Mouse (Mus musculus) forebrain, postnatal 0 days (tissue): Measurements from ENCODE around the gene Ercc6. TPM values are rescaled to one million over a fixed set of nuclear protein-coding genes. Genes with fewer than 3 reads are reported as not detected.

Source experiments
- ATAC-seq: fragments of 200-750 bp; cut with Nextera tagmentation; 2 replicates; pipeline ENCODE4 v1.8.0; 2017; ENCODE audit warnings: mild to moderate bottlenecking, moderate library complexity
- DNase-seq: peaks from one replicate; pipeline ENCODE4 v3.0.0-alpha.2; 2015
- H3K27ac ChIP-seq: fragments of 300-500 bp; sonication (generic); 2 replicates; pipeline ENCODE4 v1.5.1; 2014; ENCODE audit warnings: low read depth, mild to moderate bottlenecking, antibody characterized with exemption, low read length, moderate library complexity, mixed read lengths
- H3K27me3 ChIP-seq: fragments of 300-500 bp; sonication (generic); 2 replicates; pipeline ENCODE4 v1.6.1; 2014; ENCODE audit warnings: mild to moderate bottlenecking, low read length, mixed read lengths; ENCODE audit not compliant: insufficient read depth
- H3K36me3 ChIP-seq: fragments of 300-500 bp; sonication (generic); 2 replicates; pipeline ENCODE4 v1.6.1; 2014; ENCODE audit warnings: mild to moderate bottlenecking, moderate library complexity; ENCODE audit not compliant: insufficient read depth
- H3K4me1 ChIP-seq: fragments of 300-500 bp; sonication (generic); 2 replicates; pipeline ENCODE4 v1.6.1; 2014; ENCODE audit warnings: antibody characterized with exemption; ENCODE audit not compliant: insufficient read depth
- H3K4me2 ChIP-seq: fragments of 300-500 bp; sonication (generic); 2 replicates; pipeline ENCODE4 v1.6.1; 2014; ENCODE audit warnings: low read depth, mild to moderate bottlenecking, moderate library complexity
- H3K4me3 ChIP-seq: fragments of 300-500 bp; sonication (generic); 2 replicates; pipeline ENCODE4 v1.5.1; 2014; ENCODE audit warnings: low read depth, low read length, mixed read lengths
- H3K9ac ChIP-seq: fragments of 300-500 bp; sonication (generic); 2 replicates; pipeline ENCODE4 v1.6.1; 2014; ENCODE audit warnings: mild to moderate bottlenecking
- H3K9me3 ChIP-seq: fragments of 300-500 bp; sonication (generic); 2 replicates; pipeline ENCODE4 v1.6.1; 2016; ENCODE audit warnings: low read length
- CTCF ChIP-seq: sonication (generic); IDR thresholded peaks from 2 replicates; pipeline ENCODE4 v1.5.1; 2016; ENCODE audit warnings: antibody characterized with exemption, control low read depth, low read depth
- WGBS: fragments of 180-500 bp; shearing (Covaris S2); extraction: QIAGEN DNeasy Blood & Tissue Kit; methylation state at CpG from one replicate; pipeline ENCODE4 v1.1.7; 2014; 5-methylcytosine and 5-hydroxymethylcytosine counted together
- polyA plus RNA-seq: library from polyadenylated mRNA; unstranded; fragments of >200 nt; fragmentation: Nextera tagmentation; extraction: Ambion mirVana; gene quantifications from 2 replicates; pipeline ENCODE4 v1.2.1, GENCODE M21; 2015
- total RNA-seq: library from RNA; depleted of rRNA; stranded (reverse); fragments of >200 nt; gene quantifications from 2 replicates; pipeline ENCODE4 v1.2.3, GENCODE M21; 2014

Gene Ercc6
- total and polyA plus RNA-seq, 2 experiments from 2014 or later = 18.0 to 19.5 TPM

DNA sequence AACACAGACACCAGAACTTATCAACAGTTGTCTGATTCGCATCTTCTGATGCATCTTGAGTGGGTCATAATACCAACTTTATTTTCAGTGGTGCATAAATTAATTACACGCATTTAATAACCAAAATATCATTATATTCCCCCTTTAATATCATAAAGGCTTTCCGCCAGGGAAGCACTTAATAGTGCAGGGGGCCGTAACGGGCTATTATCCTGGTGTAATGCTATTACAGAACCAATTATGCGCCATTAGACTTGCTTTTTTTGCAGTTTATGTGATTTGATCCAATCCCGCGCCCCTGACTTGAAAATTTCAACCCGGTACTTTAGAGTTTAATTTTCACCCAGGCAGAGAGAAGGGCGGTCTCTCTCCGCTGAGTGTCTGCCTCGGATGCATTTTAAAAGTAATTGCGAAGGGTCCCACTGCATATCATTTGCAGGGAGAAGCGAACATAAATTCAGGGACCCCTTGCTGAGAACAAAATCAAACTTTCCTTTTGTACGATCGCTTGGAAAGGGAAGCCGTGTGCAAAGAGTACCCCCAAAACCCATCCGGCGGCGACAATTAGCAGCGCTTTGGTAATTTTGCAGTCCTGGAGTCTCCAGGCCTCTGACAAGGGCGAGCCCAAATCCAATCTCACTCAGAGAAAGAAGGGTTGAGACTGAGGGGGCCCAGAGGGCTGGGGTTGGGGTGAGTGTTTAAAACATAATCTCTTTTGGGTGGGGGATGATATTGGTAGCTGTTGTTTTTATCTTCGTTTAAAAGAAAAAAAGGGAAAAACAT, 85.3 kb downstream of the Ercc6 start:
- ATAC-seq (no peak), DNase-seq (peak; percentile 28)

DNA sequence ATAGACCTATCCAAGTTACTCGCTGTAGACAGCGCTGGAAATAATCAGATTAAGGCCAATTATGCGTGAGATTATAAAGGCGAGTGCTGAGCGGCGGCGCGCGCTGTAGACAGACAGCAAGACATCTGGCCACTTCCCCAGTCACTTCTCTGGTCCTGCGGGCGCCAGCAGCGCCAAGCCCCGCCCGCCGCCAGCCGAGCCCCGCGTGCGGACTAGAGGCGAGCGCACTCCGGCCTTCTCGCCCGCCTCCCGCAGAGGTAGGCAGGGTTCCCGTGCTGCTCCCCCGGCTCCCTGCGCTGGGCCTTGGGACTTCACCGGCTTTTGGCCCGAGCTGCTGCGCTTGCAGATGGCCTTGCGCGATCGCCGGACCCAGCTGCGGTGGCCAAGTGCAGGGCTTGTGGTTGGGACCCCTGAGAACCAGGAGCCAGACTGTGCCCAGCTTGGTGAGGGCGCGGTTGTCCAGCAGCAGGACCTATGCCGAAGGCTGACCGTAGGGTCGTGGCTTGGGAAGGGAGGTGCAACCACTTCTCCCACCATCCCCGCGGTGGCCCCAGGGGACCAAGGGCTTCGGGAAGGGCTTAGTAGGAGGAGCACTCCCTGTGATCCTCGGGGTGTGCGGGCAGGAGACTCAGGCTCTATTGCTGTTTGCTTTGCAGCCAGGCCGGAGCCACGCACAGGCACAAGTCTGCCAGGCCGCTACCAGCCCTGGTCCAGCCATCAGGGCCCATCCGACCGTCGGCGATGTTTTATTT, 86.1 kb downstream of the Ercc6 start, which contains the start of gene Prrxl1:
Prrxl1 (plus strand) TSS at position 118 of the 752 bp plus-strand sequence.
- H3K9ac ChIP-seq = 0 out of 2 replicates have a peak within 1 kb of the TSS, but pooled peaks have one; percentile 6
- H3K4me3 ChIP-seq = peak within 1 kb of the TSS; percentile 26
- peaks cover 69% of the 10 kb centered on the region for H3K27me3 ChIP-seq
- peak; percentile 7 for DNase-seq
- no peak for TF ChIP-seq CTCF
- 2% methylated on average over 53 of the region's 53 CpGs for WGBS
- H3K4me2 ChIP-seq = peak within 1 kb of the TSS; percentile 47
- no peak within 1 kb of the TSS for H3K27ac ChIP-seq
- no peak for ATAC-seq
- H3K4me1 ChIP-seq = peaks cover 6% of the 10 kb centered on the region; the same call in 1 of the 2 replicates
- no peaks in the 10 kb centered on the region for H3K36me3 ChIP-seq
- H3K9me3 ChIP-seq = no peaks in the 10 kb centered on the region

More for the DNA sequence above, 85.3 kb downstream of the Ercc6 start:
- H3K27ac ChIP-seq = no peak overlapping the region
- WGBS = 5% methylated on average over 23 of the region's 23 CpGs
- H3K9ac ChIP-seq = no peak overlapping the region
- peaks cover 6% of the 10 kb centered on the region; the same call in 1 of the 2 replicates for H3K4me1 ChIP-seq
- no peaks in the 10 kb centered on the region for H3K9me3 ChIP-seq
- H3K4me3 ChIP-seq = no peak overlapping the region; the same call in 1 of the 2 replicates
- H3K36me3 ChIP-seq = no peaks in the 10 kb centered on the region
- no peak overlapping the region for H3K4me2 ChIP-seq
- peaks cover 77% of the 10 kb centered on the region for H3K27me3 ChIP-seq
- no peak for TF ChIP-seq CTCF

DNA sequence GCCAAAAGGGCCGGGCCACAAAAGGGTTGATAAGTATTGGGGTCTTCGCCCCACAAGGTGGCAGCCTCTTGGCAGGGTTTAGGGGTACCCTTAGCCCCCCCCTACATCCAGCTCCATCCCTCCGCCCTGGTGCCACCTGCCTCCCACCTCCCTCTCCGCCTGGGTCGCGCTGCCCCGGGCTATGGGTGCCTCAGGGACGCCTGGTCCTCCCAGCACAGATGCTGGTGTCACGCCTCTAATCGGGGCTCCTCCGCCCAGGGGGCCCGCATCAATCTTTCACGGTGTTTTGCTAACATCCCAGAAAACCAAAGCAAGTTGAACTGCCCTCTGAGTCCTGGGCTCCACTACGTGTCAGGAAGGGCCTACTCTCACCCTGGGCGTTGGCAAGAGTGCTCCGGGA, 86.8 kb downstream of the Ercc6 start:
- Histone ChIP-seq H3K27me3 (peaks cover 62% of the 10 kb centered on the region), H3K4me3 (peak overlapping the region; percentile 26; the same call in 1 of the 2 replicates), H3K4me1 (peaks cover 6% of the 10 kb centered on the region; the same call in 1 of the 2 replicates), H3K36me3 (no peaks in the 10 kb centered on the region), H3K4me2 (no peak overlapping the region), H3K9me3 (no peaks in the 10 kb centered on the region), H3K27ac (no peak overlapping the region), H3K9ac (no peak overlapping the region)
- no peak for TF ChIP-seq CTCF
- DNase-seq (no peak), ATAC-seq (no peak)
- 2% methylated on average over 16 of the region's 16 CpGs for WGBS

DNA sequence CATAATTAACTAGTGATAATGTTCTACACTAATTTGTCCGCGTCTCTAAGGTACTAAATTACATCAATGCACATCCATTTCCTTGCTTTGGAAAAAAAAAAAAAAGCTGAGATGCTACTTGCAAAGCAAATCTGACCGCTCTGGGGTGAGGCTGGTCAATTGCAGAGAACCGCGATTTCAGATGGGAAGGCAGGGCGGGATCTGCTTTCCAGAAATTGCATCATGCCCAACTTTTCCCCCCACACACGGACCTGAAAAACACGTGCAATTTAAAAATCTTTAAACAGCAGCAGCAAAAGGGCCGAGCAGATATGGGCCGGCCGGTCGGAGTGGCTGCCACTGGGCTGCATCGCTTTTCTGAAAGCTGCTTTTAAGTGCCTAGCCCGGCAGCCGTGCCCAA, 92.2 kb downstream of the Ercc6 start:
- Histone ChIP-seq H3K36me3 (no peaks in the 10 kb centered on the region), H3K9me3 (no peaks in the 10 kb centered on the region), H3K27ac (no peak overlapping the region), H3K27me3 (peaks cover 19% of the 10 kb centered on the region), H3K4me3 (no peak overlapping the region), H3K4me2 (no peak overlapping the region), H3K4me1 (no peaks in the 10 kb centered on the region), H3K9ac (no peak overlapping the region)
- no peak for TF ChIP-seq CTCF
- WGBS = 51% methylated on average over 15 of the region's 15 CpGs
- ATAC-seq (no peak), DNase-seq (no peak)

DNA sequence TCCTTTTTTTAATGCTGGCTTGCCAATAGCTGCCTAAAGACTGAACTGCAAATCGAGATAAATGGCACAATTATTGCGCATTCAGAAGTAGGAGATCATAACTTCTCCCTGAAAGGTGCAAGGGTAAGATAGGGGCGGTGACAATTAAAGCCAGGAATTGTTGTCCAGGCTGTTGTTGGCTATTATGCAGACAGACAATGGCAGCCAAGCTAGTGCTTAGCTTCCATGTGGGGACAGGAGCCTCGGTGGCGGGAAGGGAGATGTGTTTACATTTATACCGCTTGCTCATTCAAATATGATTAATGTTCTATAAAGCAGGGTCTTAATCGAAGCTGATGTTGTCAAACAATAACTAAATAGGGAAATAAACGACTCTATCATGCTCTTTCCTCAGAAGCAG, 93.0 kb downstream of the Ercc6 start:
- 50% methylated on average over 8 of the region's 8 CpGs for WGBS
- H3K36me3 ChIP-seq = no peaks in the 10 kb centered on the region
- no peak for ATAC-seq
- no peak for TF ChIP-seq CTCF
- H3K4me3 ChIP-seq = no peak overlapping the region
- no peaks in the 10 kb centered on the region for H3K9me3 ChIP-seq
- H3K9ac ChIP-seq = no peak overlapping the region
- H3K4me1 ChIP-seq = no peaks in the 10 kb centered on the region
- H3K27me3 ChIP-seq = peaks cover 11% of the 10 kb centered on the region
- no peak overlapping the region for H3K27ac ChIP-seq
- H3K4me2 ChIP-seq = no peak overlapping the region
- no peak for DNase-seq

DNA sequence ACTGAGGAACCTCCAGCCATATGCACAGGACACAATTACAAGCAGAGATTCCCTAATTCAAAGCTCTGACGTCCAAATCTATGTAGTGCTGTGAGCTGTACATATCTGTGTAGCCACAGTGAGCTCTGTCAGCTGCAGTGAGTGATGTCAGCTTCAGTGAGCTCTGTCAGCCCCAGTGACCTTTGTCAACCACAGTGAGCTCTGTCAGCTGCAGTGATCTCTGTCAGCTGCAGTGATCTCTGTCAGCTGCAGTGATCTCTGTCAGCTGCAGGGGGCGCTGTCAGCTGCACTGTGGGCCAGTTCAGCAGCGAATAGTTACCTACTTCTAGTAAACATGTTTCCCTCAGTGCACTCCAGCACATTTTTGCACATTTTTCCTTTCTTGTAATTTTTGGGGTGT, 96.1 kb downstream of the Ercc6 start:
- H3K4me3 ChIP-seq = no peak overlapping the region
- H3K4me1 ChIP-seq = no peaks in the 10 kb centered on the region
- ATAC-seq = peak; percentile 25; the same call in 1 of the 2 replicates
- H3K4me2 ChIP-seq = no peak overlapping the region
- H3K36me3 ChIP-seq = no peaks in the 10 kb centered on the region
- no peaks in the 10 kb centered on the region for H3K27me3 ChIP-seq
- H3K27ac ChIP-seq = no peak overlapping the region
- peak; percentile 75 for TF ChIP-seq CTCF
- 21% methylated on average over 3 of the region's 3 CpGs for WGBS
- H3K9me3 ChIP-seq = no peaks in the 10 kb centered on the region
- peak; percentile 27 for DNase-seq
- no peak overlapping the region for H3K9ac ChIP-seq

DNA sequence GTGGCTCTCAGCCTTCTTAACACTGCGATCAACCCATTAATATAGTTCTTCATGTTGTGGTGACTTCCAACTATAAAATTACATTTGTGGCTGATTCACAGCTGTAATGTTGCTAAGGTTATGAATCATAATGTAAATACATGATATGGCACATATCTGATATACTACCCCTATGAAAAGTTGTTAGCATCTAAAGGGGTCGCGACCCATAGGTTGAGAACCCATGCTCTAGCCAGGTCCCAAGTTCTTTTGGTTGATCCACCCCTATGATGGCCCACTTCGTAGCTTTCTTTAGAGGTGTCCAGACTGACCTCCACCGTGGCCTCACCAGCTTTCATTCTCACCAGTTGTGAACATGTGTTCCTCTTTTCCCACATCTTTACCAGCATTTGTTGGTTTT, 103.9 kb downstream of the Ercc6 start:
- WGBS = 85% methylated on average over 5 of the region's 5 CpGs
- no peak for ATAC-seq

More for the DNA sequence above, 103.9 kb downstream of the Ercc6 start:
- Histone ChIP-seq H3K9ac (no peak overlapping the region), H3K9me3 (no peaks in the 10 kb centered on the region), H3K27me3 (no peaks in the 10 kb centered on the region), H3K4me1 (no peaks in the 10 kb centered on the region), H3K4me3 (no peak overlapping the region), H3K27ac (no peak overlapping the region), H3K4me2 (no peak overlapping the region), H3K36me3 (no peaks in the 10 kb centered on the region)
- no peak for TF ChIP-seq CTCF
- no peak for DNase-seq
